Mouse (Mus musculus) cerebellum, postnatal 25 days (tissue): ENCODE measurements around the gene Uimc1.

Experiments
- DNase-seq, 2 experiments: peaks; one replicate each; pipeline ENCODE4 v3.0.0; 2021; ENCODE audit warnings: mixed read lengths in 2 of 2

Uimc1 gene

GRCm38 (mm10) chr13:55099726-55100478 is at the start of gene Uimc1:
Gene Uimc1 (minus strand): TSS chr13:55100300.
- DNase-seq = peak; percentile 81 to 89

- no peak for DNase-seq
Measured at GRCm38 (mm10) chr13:55140271-55140670, 40.2 kb upstream of the Uimc1 start.

GRCm38 (mm10) chr13:55135382-55135781 is 35.3 kb upstream of the Uimc1 start:
- peak in 1 of 2 experiments; percentile 38 for DNase-seq

GRCm38 (mm10) chr13:55133448-55133847 is 33.3 kb upstream of the Uimc1 start, which contains the start of gene Gm17617:
Gene Gm17617 (minus strand): TSS chr13:55133548.
- DNase-seq = no peak

GRCm38 (mm10) chr13:55124903-55125302 is 24.8 kb upstream of the Uimc1 start:
- DNase-seq = no peak

GRCm38 (mm10) chr13:55114375-55114774 is 14.3 kb upstream of the Uimc1 start:
- no peak for DNase-seq

GRCm38 (mm10) chr13:55107694-55108093 is 7.6 kb upstream of the Uimc1 start:
- DNase-seq = peak; percentile 9 to 17

- no peak for DNase-seq
Measured at GRCm38 (mm10) chr13:55107116-55107515, 7.0 kb upstream of the Uimc1 start.

- DNase-seq = peak; percentile 17 to 34
Measured at GRCm38 (mm10) chr13:55105953-55106691, 6.0 kb upstream of the Uimc1 start.

- peak; percentile 96 to 98 for DNase-seq
Measured at GRCm38 (mm10) chr13:55105045-55105952, 5.2 kb upstream of the Uimc1 start, which contains the start of gene Zfp346. Gene Zfp346 (plus strand): TSS chr13:55105311.

GRCm38 (mm10) chr13:55103351-55103750 is 3.3 kb upstream of the Uimc1 start:
- DNase-seq = no peak

- DNase-seq = no peak
Measured at GRCm38 (mm10) chr13:55102366-55102765, 2.3 kb upstream of the Uimc1 start.

- no peak for DNase-seq
Measured at GRCm38 (mm10) chr13:55101627-55102026, 1.5 kb upstream of the Uimc1 start.

GRCm38 (mm10) chr13:55099066-55099725 is 904 bp downstream of the Uimc1 start:
- DNase-seq = peak in 1 of 2 experiments; percentile 37

- peak in 1 of 2 experiments; percentile 33 for DNase-seq
Measured at GRCm38 (mm10) chr13:55097841-55098240, 2.3 kb downstream of the Uimc1 start.

- DNase-seq = no peak
Measured at GRCm38 (mm10) chr13:55092588-55092987, 7.5 kb downstream of the Uimc1 start.

- no peak for DNase-seq
Measured at GRCm38 (mm10) chr13:55075597-55075996, 24.5 kb downstream of the Uimc1 start.

GRCm38 (mm10) chr13:55071322-55071721 is 28.8 kb downstream of the Uimc1 start:
- DNase-seq = peak in 1 of 2 experiments; percentile 29

- no peak for DNase-seq
Measured at GRCm38 (mm10) chr13:55069719-55070118, 30.4 kb downstream of the Uimc1 start.

GRCm38 (mm10) chr13:55063276-55063675 is 36.8 kb downstream of the Uimc1 start:
- DNase-seq = no peak

GRCm38 (mm10) chr13:55058042-55058441 is 42.1 kb downstream of the Uimc1 start:
- DNase-seq = peak; percentile 15 to 48

- no peak for DNase-seq
Measured at GRCm38 (mm10) chr13:55047706-55048105, 52.4 kb downstream of the Uimc1 start.
